Mouse (Mus musculus): ENCODE data around the gene Itpkc. TPM values are rescaled to one million over a fixed set of nuclear protein-coding genes. Genes with fewer than 3 reads are reported as not detected.

Itpkc gene
- polyA plus RNA-seq, 1 experiment: 4.1 TPM

- no peak overlapping the region for H3K27ac ChIP-seq (ENCODE audit: control insufficient read depth, insufficient read depth, low read depth, low read length)
- TF ChIP-seq CTCF (IDR thresholded peaks at IDR 0.05; ENCODE audit: control insufficient read depth, insufficient read depth, insufficient replicate concordance, low read depth, low read length) (no peak), POLR2A (IDR thresholded peaks at IDR 0.05; ENCODE audit: control insufficient read depth, low read depth, low read length) (no peak)
- H3K4me1 ChIP-seq (ENCODE audit: control insufficient read depth, insufficient read depth, low read length): peaks cover 3% of the 10 kb centered on the region
- no peaks in the 10 kb centered on the region; the same call in 1 of the 2 replicates for H3K36me3 ChIP-seq (ENCODE audit: control insufficient read depth, insufficient read depth, low read length)
- H3K4me3 ChIP-seq (ENCODE audit: control insufficient read depth, low read depth, low read length): no peak overlapping the region
- no peaks in the 10 kb centered on the region for H3K27me3 ChIP-seq (ENCODE audit: control insufficient read depth, insufficient read depth, low read length)
Observed at GRCm38 (mm10) chr7:27238568-27238967, 10.1 kb upstream of the Itpkc start.

DNA sequence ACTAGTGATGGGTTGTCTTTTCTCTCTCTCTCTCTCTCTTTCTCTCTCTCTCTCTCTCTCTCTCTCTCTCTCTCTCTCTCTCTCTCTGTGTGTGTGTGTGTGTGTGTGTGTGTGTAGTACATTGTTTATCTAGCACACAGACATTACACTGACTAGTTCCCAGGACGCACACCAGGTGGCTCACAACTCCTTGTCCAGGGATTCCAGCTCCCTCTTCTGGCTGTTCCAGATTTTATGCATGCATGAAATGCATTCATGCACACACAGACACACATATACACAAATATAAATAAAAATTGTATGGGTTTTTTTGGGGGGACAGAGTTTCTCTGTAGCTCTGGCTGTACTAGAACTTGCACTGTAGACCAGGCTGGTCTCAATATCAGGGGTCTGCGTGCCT is 9.1 kb upstream of the Itpkc start:
- no peak for TF ChIP-seq POLR2A (IDR thresholded peaks at IDR 0.05; ENCODE audit: control insufficient read depth, low read depth, low read length)
- TF ChIP-seq CTCF (IDR thresholded peaks at IDR 0.05; ENCODE audit: control insufficient read depth, insufficient read depth, insufficient replicate concordance, low read depth, low read length): no peak

DNA sequence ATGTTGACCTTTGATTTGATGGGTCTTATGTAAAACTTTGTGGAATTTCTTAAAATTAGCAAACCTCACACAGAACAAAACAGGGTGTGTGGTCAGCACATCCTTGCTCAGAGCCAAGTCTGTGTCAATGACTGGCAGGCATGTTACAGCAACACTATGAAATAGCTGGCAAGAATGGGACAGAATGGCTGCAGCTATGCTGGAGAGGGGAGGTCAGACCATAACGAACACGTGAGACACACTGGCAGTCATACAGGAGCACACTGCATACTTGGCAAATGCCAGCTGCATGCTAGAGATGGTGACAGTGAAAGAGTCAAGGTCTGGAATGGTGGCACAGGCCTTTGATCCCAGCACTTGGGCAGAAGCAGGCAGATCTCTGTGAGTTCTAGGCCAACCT is 7.3 kb upstream of the Itpkc start:
- TF ChIP-seq POLR2A (IDR thresholded peaks at IDR 0.05; ENCODE audit: control insufficient read depth, low read depth, low read length): no peak
- no peak for TF ChIP-seq CTCF (IDR thresholded peaks at IDR 0.05; ENCODE audit: control insufficient read depth, insufficient read depth, insufficient replicate concordance, low read depth, low read length)
- peaks cover 12% of the 10 kb centered on the region for H3K4me1 ChIP-seq (ENCODE audit: control insufficient read depth, insufficient read depth, low read length)
- no peaks in the 10 kb centered on the region for H3K27me3 ChIP-seq (ENCODE audit: control insufficient read depth, insufficient read depth, low read length)
- H3K36me3 ChIP-seq (ENCODE audit: control insufficient read depth, insufficient read depth, low read length): no peaks in the 10 kb centered on the region; the same call in 1 of the 2 replicates
- H3K4me3 ChIP-seq (ENCODE audit: control insufficient read depth, low read depth, low read length): no peak overlapping the region
- no peak overlapping the region for H3K27ac ChIP-seq (ENCODE audit: control insufficient read depth, insufficient read depth, low read depth, low read length)

More for the DNA sequence above, 9.1 kb upstream of the Itpkc start:
- H3K4me3 ChIP-seq (ENCODE audit: control insufficient read depth, low read depth, low read length): no peak overlapping the region
- no peak overlapping the region for H3K27ac ChIP-seq (ENCODE audit: control insufficient read depth, insufficient read depth, low read depth, low read length)
- no peaks in the 10 kb centered on the region; the same call in 1 of the 2 replicates for H3K36me3 ChIP-seq (ENCODE audit: control insufficient read depth, insufficient read depth, low read length)
- peaks cover 10% of the 10 kb centered on the region for H3K4me1 ChIP-seq (ENCODE audit: control insufficient read depth, insufficient read depth, low read length)
- no peaks in the 10 kb centered on the region for H3K27me3 ChIP-seq (ENCODE audit: control insufficient read depth, insufficient read depth, low read length)

GRCm38 (mm10) chr7:27233300-27233699 is 4.8 kb upstream of the Itpkc start:
- no peaks in the 10 kb centered on the region for H3K36me3 ChIP-seq (ENCODE audit: control insufficient read depth, insufficient read depth, low read length)
- no peaks in the 10 kb centered on the region for H3K27me3 ChIP-seq (ENCODE audit: control insufficient read depth, insufficient read depth, low read length)
- H3K4me1 ChIP-seq (ENCODE audit: control insufficient read depth, insufficient read depth, low read length): peaks cover 14% of the 10 kb centered on the region
- H3K4me3 ChIP-seq (ENCODE audit: control insufficient read depth, low read depth, low read length): peak overlapping the region; percentile 84
- no peak overlapping the region for H3K27ac ChIP-seq (ENCODE audit: control insufficient read depth, insufficient read depth, low read depth, low read length)
- TF ChIP-seq CTCF (IDR thresholded peaks at IDR 0.05; ENCODE audit: control insufficient read depth, insufficient read depth, insufficient replicate concordance, low read depth, low read length): no peak
- TF ChIP-seq POLR2A (IDR thresholded peaks at IDR 0.05; ENCODE audit: control insufficient read depth, low read depth, low read length): no peak

- Histone ChIP-seq H3K27ac (ENCODE audit: control insufficient read depth, insufficient read depth, low read depth, low read length) (peak within 1 kb of the TSS; percentile 45; the same call in 1 of the 2 replicates), H3K4me1 (ENCODE audit: control insufficient read depth, insufficient read depth, low read length) (peaks cover 16% of the 10 kb centered on the region), H3K27me3 (ENCODE audit: control insufficient read depth, insufficient read depth, low read length) (no peaks in the 10 kb centered on the region), H3K4me3 (ENCODE audit: control insufficient read depth, low read depth, low read length) (peak within 1 kb of the TSS; percentile 84), H3K36me3 (ENCODE audit: control insufficient read depth, insufficient read depth, low read length) (no peaks in the 10 kb centered on the region)
- peak; percentile 61; the same call in 1 of the 2 replicates for TF ChIP-seq POLR2A (IDR thresholded peaks at IDR 0.05; ENCODE audit: control insufficient read depth, low read depth, low read length)
- TF ChIP-seq CTCF (IDR thresholded peaks at IDR 0.05; ENCODE audit: control insufficient read depth, insufficient read depth, insufficient replicate concordance, low read depth, low read length): no peak
Observed at GRCm38 (mm10) chr7:27232781-27233281, 4.4 kb upstream of the Itpkc start, which contains the start of gene Coq8b. Gene Coq8b (plus strand): TSS chr7:27233023.

DNA sequence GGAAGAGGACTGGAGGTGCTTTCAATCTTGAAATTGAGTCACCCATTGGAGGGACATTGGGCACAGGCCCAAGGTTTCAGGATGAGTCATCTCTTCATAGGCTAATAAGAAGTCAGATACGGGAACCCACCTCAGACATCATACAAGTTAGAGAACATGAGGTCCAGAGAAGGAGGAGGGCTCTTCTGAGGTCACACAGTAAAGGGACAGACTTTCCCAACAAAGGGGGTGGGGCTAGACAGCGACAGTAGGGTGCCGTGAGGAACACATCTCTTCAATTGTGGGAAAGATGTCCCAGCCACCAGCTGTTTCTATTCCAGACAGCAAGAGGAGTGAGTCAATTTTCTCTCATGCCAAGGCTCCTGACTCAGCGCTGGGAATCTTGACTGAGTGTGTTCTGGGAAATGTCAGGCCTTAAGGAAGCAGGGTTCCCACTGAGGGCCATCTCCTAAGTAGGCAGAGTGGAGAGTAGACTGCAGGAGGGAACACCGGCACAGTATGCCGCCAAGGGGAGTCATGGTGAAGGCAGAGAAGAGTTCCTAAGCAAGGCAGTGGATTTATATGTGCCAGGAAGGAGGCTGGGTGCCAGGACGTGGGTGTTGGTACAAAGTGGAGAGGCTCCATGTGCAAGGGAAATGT is 3.4 kb upstream of the Itpkc start:
- no peak for TF ChIP-seq POLR2A (IDR thresholded peaks at IDR 0.05; ENCODE audit: control insufficient read depth, low read depth, low read length)
- no peak for TF ChIP-seq CTCF (IDR thresholded peaks at IDR 0.05; ENCODE audit: control insufficient read depth, insufficient read depth, insufficient replicate concordance, low read depth, low read length)
- Histone ChIP-seq H3K27ac (ENCODE audit: control insufficient read depth, insufficient read depth, low read depth, low read length) (no peak overlapping the region), H3K4me3 (ENCODE audit: control insufficient read depth, low read depth, low read length) (no peak overlapping the region), H3K27me3 (ENCODE audit: control insufficient read depth, insufficient read depth, low read length) (no peaks in the 10 kb centered on the region), H3K4me1 (ENCODE audit: control insufficient read depth, insufficient read depth, low read length) (peaks cover 25% of the 10 kb centered on the region), H3K36me3 (ENCODE audit: control insufficient read depth, insufficient read depth, low read length) (no peaks in the 10 kb centered on the region)

DNA sequence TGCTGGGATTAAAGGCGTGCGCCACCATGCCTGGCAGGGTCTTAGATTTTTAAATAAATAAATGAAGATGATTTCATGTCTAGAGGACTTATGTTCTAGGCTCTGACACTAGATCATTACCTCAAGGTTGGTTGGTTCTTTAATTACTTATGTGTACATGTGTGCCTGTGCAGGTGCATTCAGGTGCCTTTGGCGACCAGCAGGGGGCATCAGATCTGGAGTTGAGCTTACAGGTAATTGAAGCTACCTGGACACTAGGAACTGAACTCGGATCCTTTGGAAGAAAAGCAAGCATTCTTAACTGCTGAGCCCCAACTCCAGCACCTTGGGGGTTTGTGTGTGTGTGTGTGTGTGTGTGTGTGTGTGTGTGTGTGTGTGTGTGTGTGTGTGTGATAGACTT is 2.3 kb upstream of the Itpkc start:
- H3K4me1 ChIP-seq (ENCODE audit: control insufficient read depth, insufficient read depth, low read length): peaks cover 25% of the 10 kb centered on the region
- H3K36me3 ChIP-seq (ENCODE audit: control insufficient read depth, insufficient read depth, low read length): no peaks in the 10 kb centered on the region
- H3K4me3 ChIP-seq (ENCODE audit: control insufficient read depth, low read depth, low read length): no peak overlapping the region
- peak; percentile 43; the same call in 1 of the 2 replicates for TF ChIP-seq CTCF (IDR thresholded peaks at IDR 0.05; ENCODE audit: control insufficient read depth, insufficient read depth, insufficient replicate concordance, low read depth, low read length)
- TF ChIP-seq POLR2A (IDR thresholded peaks at IDR 0.05; ENCODE audit: control insufficient read depth, low read depth, low read length): no peak
- no peak overlapping the region for H3K27ac ChIP-seq (ENCODE audit: control insufficient read depth, insufficient read depth, low read depth, low read length)
- no peaks in the 10 kb centered on the region for H3K27me3 ChIP-seq (ENCODE audit: control insufficient read depth, insufficient read depth, low read length)
